Mouse (Mus musculus) ovary, postnatal 10 days (tissue): Measurements from ENCODE around the gene Dynlrb2.

Source experiments
- DNase-seq: peaks from one replicate; pipeline ENCODE4 v3.0.0; 2022; ENCODE audit warnings: low spot score

Dynlrb2 gene

GRCm38 (mm10) chr8:116504477-116505120 lies at the start of gene Dynlrb2:
Dynlrb2 (plus strand) TSS chr8:116504974.
- DNase-seq = peak; percentile 63

- no peak for DNase-seq
These were observed 46.2 kb upstream of the Dynlrb2 start for GRCm38 (mm10) chr8:116458569-116458968.

GRCm38 (mm10) chr8:116461472-116461871 lies 43.3 kb upstream of the Dynlrb2 start:
- no peak for DNase-seq

GRCm38 (mm10) chr8:116466586-116466985 lies 38.2 kb upstream of the Dynlrb2 start:
- DNase-seq = no peak

- no peak for DNase-seq
These were observed 37.7 kb upstream of the Dynlrb2 start for GRCm38 (mm10) chr8:116467027-116467426.

GRCm38 (mm10) chr8:116477941-116478340 lies 26.8 kb upstream of the Dynlrb2 start:
- DNase-seq = no peak

GRCm38 (mm10) chr8:116478681-116479080 lies 26.1 kb upstream of the Dynlrb2 start:
- no peak for DNase-seq

- no peak for DNase-seq
These were observed 23.9 kb upstream of the Dynlrb2 start for GRCm38 (mm10) chr8:116480894-116481293.

GRCm38 (mm10) chr8:116482738-116483137 lies 22.0 kb upstream of the Dynlrb2 start:
- DNase-seq = no peak

GRCm38 (mm10) chr8:116484087-116484486 lies 20.7 kb upstream of the Dynlrb2 start:
- DNase-seq = no peak

- DNase-seq = no peak
These were observed 16.2 kb upstream of the Dynlrb2 start for GRCm38 (mm10) chr8:116488546-116488945.

GRCm38 (mm10) chr8:116500057-116500809 lies 4.5 kb upstream of the Dynlrb2 start:
- no peak for DNase-seq

- DNase-seq = no peak
These were observed 3.9 kb downstream of the Dynlrb2 start for GRCm38 (mm10) chr8:116508721-116509120.

GRCm38 (mm10) chr8:116509247-116509646 lies 4.5 kb downstream of the Dynlrb2 start:
- DNase-seq = no peak

- no peak for DNase-seq
These were observed 14.9 kb downstream of the Dynlrb2 start for GRCm38 (mm10) chr8:116519676-116520075.

GRCm38 (mm10) chr8:116521208-116521607 lies 16.4 kb downstream of the Dynlrb2 start:
- no peak for DNase-seq

GRCm38 (mm10) chr8:116521641-116522040 lies 16.9 kb downstream of the Dynlrb2 start:
- no peak for DNase-seq

- DNase-seq = no peak
These were observed 17.5 kb downstream of the Dynlrb2 start for GRCm38 (mm10) chr8:116522104-116522767.

GRCm38 (mm10) chr8:116524915-116525314 lies 20.1 kb downstream of the Dynlrb2 start:
- DNase-seq = no peak

GRCm38 (mm10) chr8:116528736-116529135 lies 24.0 kb downstream of the Dynlrb2 start:
- DNase-seq = no peak

- DNase-seq = no peak
These were observed 28.3 kb downstream of the Dynlrb2 start for GRCm38 (mm10) chr8:116533081-116533480.

- no peak for DNase-seq
These were observed 32.0 kb downstream of the Dynlrb2 start for GRCm38 (mm10) chr8:116536786-116537185.

GRCm38 (mm10) chr8:116538763-116539162 lies 34.0 kb downstream of the Dynlrb2 start:
- no peak for DNase-seq
